Mouse (Mus musculus): ENCODE data around the gene Ciao2b.

- TF ChIP-seq CTCF (IDR thresholded peaks at IDR 0.05; ENCODE audit: control insufficient read depth, insufficient read depth, low read length) (no peak), POLR2A (IDR thresholded peaks at IDR 0.05; ENCODE audit: borderline replicate concordance, control insufficient read depth, low read depth, low read length) (peak; percentile 76; the same call in 1 of the 2 replicates)
Observed at GRCm38 (mm10) chr8:104591133-104591834, 50.5 kb downstream of the Ciao2b start, which contains the start of gene Pdp2.
